Mouse (Mus musculus) stomach, postnatal 0 days (tissue): ENCODE measurements around the gene Tmem63c. TPM values are rescaled to one million over a fixed set of nuclear protein-coding genes. Genes with fewer than 3 reads are reported as not detected.

Experiments
- ATAC-seq: fragments of 200-750 bp; cut with Nextera tagmentation; 2 replicates; pipeline ENCODE4 v1.8.0; 2017; ENCODE audit not compliant: low FRiP score, low TSS enrichment
- DNase-seq: peaks from one replicate; pipeline ENCODE4 v3.0.0-alpha.2; 2016; ENCODE audit warnings: low spot score
- H3K27ac ChIP-seq: fragments of 300-500 bp; sonication (generic); replicated peaks from 2 replicates; pipeline ENCODE4 v1.5.1; 2014; ENCODE audit warnings: mild to moderate bottlenecking, control low read depth
- H3K27me3 ChIP-seq: fragments of 300-500 bp; sonication (generic); 2 replicates; pipeline ENCODE4 v1.6.1; 2014; ENCODE audit warnings: low read length; ENCODE audit not compliant: control insufficient read depth, insufficient read depth
- H3K36me3 ChIP-seq: fragments of 300-500 bp; sonication (generic); 2 replicates; pipeline ENCODE4 v1.6.1; 2014; ENCODE audit warnings: low read length, mixed read lengths; ENCODE audit not compliant: control insufficient read depth, insufficient read depth
- H3K4me1 ChIP-seq: fragments of 300-500 bp; sonication (generic); replicated peaks from 2 replicates; pipeline ENCODE4 v1.6.1; 2014; ENCODE audit warnings: antibody characterized with exemption; ENCODE audit not compliant: control insufficient read depth, insufficient read depth
- H3K4me2 ChIP-seq: fragments of 300-500 bp; sonication (generic); replicated peaks from 2 replicates; pipeline ENCODE4 v1.6.1; 2014; ENCODE audit warnings: low read depth, mild to moderate bottlenecking, control low read depth, moderate library complexity
- H3K4me3 ChIP-seq: fragments of 300-500 bp; sonication (generic); 2 replicates; pipeline ENCODE4 v1.5.1; 2014; ENCODE audit warnings: low read depth, low read length, control low read depth
- H3K9ac ChIP-seq: fragments of 300-500 bp; sonication (generic); 2 replicates; pipeline ENCODE4 v1.6.1; 2014; ENCODE audit warnings: mild to moderate bottlenecking, low read length, control low read depth, mixed read lengths
- H3K9me3 ChIP-seq: fragments of 300-500 bp; sonication (generic); 2 replicates; pipeline ENCODE4 v1.6.1; 2016; ENCODE audit warnings: low read length; ENCODE audit not compliant: control insufficient read depth
- CTCF ChIP-seq: IDR thresholded peaks from 2 replicates; pipeline ENCODE4 v1.5.1; 2016; ENCODE audit warnings: antibody characterized with exemption, low read depth, mild to moderate bottlenecking, moderate library complexity
- EP300 ChIP-seq: optimal IDR thresholded peaks from 2 replicates; pipeline ENCODE3; 2016; ENCODE audit warnings: antibody characterized with exemption
- WGBS: fragments of 180-500 bp; shearing (Covaris S2); extraction: QIAGEN DNeasy Blood & Tissue Kit; methylation state at CpG from one replicate; pipeline ENCODE4 v1.1.7; 2014; 5-methylcytosine and 5-hydroxymethylcytosine counted together
- polyA plus RNA-seq: library from polyadenylated mRNA; unstranded; fragments of >200 nt; fragmentation: Nextera tagmentation; extraction: Ambion mirVana; gene quantifications from 2 replicates; pipeline ENCODE4 v1.2.1, GENCODE M21; 2015

Gene Tmem63c
- polyA plus RNA-seq, 1 experiment from 2014 or later: 0.72 TPM

GRCm38 (mm10) chr12:87003606-87004005 is 17.5 kb upstream of the Tmem63c start:
- DNase-seq (no peak), ATAC-seq (no peak)
- H3K27me3 ChIP-seq: no peaks in the 10 kb centered on the region
- WGBS: 38% methylated on average over 3 of the region's 3 CpGs
- no peak overlapping the region for H3K27ac ChIP-seq
- H3K4me1 ChIP-seq: no peaks in the 10 kb centered on the region
- TF ChIP-seq EP300: no peak
- no peak for TF ChIP-seq CTCF
- H3K4me3 ChIP-seq: no peak overlapping the region
- H3K36me3 ChIP-seq: no peaks in the 10 kb centered on the region
- no peaks in the 10 kb centered on the region for H3K9me3 ChIP-seq
- H3K9ac ChIP-seq: no peak overlapping the region
- no peak overlapping the region for H3K4me2 ChIP-seq

GRCm38 (mm10) chr12:87004596-87004995 is 16.5 kb upstream of the Tmem63c start:
- Histone ChIP-seq H3K9me3 (no peaks in the 10 kb centered on the region), H3K36me3 (no peaks in the 10 kb centered on the region), H3K27me3 (no peaks in the 10 kb centered on the region), H3K4me1 (no peaks in the 10 kb centered on the region), H3K9ac (no peak overlapping the region), H3K27ac (no peak overlapping the region), H3K4me3 (no peak overlapping the region), H3K4me2 (no peak overlapping the region)
- 77% methylated on average over 4 of the region's 4 CpGs for WGBS
- ATAC-seq (no peak), DNase-seq (no peak)
- TF ChIP-seq CTCF: no peak
- TF ChIP-seq EP300: no peak

DNA sequence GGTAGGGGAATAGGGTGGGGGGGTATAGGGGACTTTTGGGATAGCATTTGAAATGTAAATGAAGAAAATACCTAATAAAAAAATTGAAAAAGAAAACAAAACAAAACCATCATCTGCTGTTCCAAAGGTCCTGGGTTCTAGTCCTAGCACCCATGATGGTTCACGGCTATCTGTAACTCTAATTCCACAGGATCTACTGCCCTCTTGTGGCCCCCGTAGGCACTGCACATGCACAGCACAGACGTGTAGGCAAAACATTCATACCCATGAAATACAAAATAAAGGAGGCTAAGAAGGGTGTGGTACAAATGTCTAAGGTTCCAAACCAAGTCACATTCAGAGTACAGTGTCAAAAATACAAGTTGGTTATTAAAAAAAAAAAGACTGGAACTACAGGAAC is 4.1 kb upstream of the Tmem63c start:
- Histone ChIP-seq H3K4me3 (no peak overlapping the region), H3K9ac (no peak overlapping the region), H3K36me3 (no peaks in the 10 kb centered on the region), H3K4me2 (no peak overlapping the region), H3K4me1 (no peaks in the 10 kb centered on the region), H3K27me3 (no peaks in the 10 kb centered on the region), H3K27ac (no peak overlapping the region), H3K9me3 (no peaks in the 10 kb centered on the region)
- DNase-seq: no peak
- 42% methylated on average over 3 of the region's 3 CpGs for WGBS
- TF ChIP-seq CTCF: peak; percentile 60
- no peak for TF ChIP-seq EP300
- ATAC-seq: no peak

GRCm38 (mm10) chr12:87018756-87019155 is 2.4 kb upstream of the Tmem63c start:
- Histone ChIP-seq H3K9me3 (no peaks in the 10 kb centered on the region), H3K4me1 (no peaks in the 10 kb centered on the region), H3K4me2 (no peak overlapping the region), H3K9ac (no peak overlapping the region), H3K27me3 (no peaks in the 10 kb centered on the region), H3K27ac (no peak overlapping the region), H3K36me3 (no peaks in the 10 kb centered on the region), H3K4me3 (no peak overlapping the region)
- 71% methylated on average over 2 of the region's 2 CpGs for WGBS
- no peak for TF ChIP-seq EP300
- no peak for TF ChIP-seq CTCF
- DNase-seq (no peak), ATAC-seq (no peak)

DNA sequence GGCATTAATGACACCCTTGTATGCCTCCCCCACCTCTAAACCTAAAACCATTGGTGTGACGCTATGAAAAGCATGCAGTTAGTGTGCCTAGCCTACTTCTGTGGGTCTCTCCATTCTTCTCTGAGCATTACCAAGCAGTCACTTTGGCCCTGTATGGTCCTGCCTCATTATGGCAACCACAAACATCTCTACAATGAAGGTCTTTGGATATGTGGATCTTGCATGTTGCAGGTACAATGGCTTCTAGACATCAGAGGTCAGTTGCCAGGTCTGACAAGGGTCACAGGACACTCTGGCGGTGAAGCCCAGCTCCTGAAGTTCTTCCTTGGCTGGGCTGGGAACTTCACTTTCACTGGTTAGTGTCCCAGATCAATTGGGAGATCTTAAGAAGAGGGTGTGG is 866 bp downstream of the Tmem63c start:
- no peaks in the 10 kb centered on the region for H3K4me1 ChIP-seq
- H3K4me3 ChIP-seq: no peak overlapping the region
- WGBS: 71% methylated on average over 2 of the region's 2 CpGs
- H3K27me3 ChIP-seq: 0 out of 2 replicates have a peak, but pooled peaks cover 3% of the 10 kb centered on the region
- DNase-seq: no peak
- H3K9ac ChIP-seq: no peak overlapping the region
- H3K4me2 ChIP-seq: no peak overlapping the region
- no peaks in the 10 kb centered on the region for H3K9me3 ChIP-seq
- TF ChIP-seq EP300 (no peak), CTCF (no peak)
- no peak overlapping the region for H3K27ac ChIP-seq
- no peak for ATAC-seq
- H3K36me3 ChIP-seq: no peaks in the 10 kb centered on the region

GRCm38 (mm10) chr12:87023456-87023855 is 2.3 kb downstream of the Tmem63c start:
- Histone ChIP-seq H3K4me2 (no peak overlapping the region), H3K27me3 (0 out of 2 replicates have a peak, but pooled peaks cover 3% of the 10 kb centered on the region), H3K4me1 (no peaks in the 10 kb centered on the region), H3K36me3 (no peaks in the 10 kb centered on the region), H3K9ac (no peak overlapping the region), H3K4me3 (no peak overlapping the region), H3K9me3 (no peaks in the 10 kb centered on the region), H3K27ac (no peak overlapping the region)
- DNase-seq: no peak
- no peak for ATAC-seq
- TF ChIP-seq EP300 (no peak), CTCF (no peak)
- WGBS: 66% methylated on average over 3 of the region's 3 CpGs
